Mouse (Mus musculus): ENCODE measurements around the gene Zfp428. TPM values are rescaled to one million over a fixed set of nuclear protein-coding genes. Genes with fewer than 3 reads are reported as not detected.

Gene Zfp428
- total and polyA plus RNA-seq, 2 experiments: 1.4 to 2.3 TPM

- H3K79me2 ChIP-seq (ENCODE audit: control insufficient read depth, insufficient read depth, low read length): peaks cover 8% of the 10 kb centered on the region; the same call in 1 of the 2 replicates
- H3K9ac ChIP-seq (ENCODE audit: low read depth, low read length): peak within 1 kb of the TSS; percentile 92
- WGBS: 45% methylated on average over 13 of the region's 13 CpGs
- DNase-seq (ENCODE audit: extremely low read depth, low read depth, low spot score): no peak
- H3K27me3 ChIP-seq (ENCODE audit: control insufficient read depth, insufficient read depth, low read length): no peaks in the 10 kb centered on the region
- peaks cover 11% of the 10 kb centered on the region for H3K4me1 ChIP-seq (ENCODE audit: control insufficient read depth, insufficient read depth, low read length)
- no peak for TF ChIP-seq CTCF (IDR thresholded peaks at IDR 0.05; ENCODE audit: low read depth, low read length)
- no peak for TF ChIP-seq POLR2A (IDR thresholded peaks at IDR 0.05; ENCODE audit: extremely low read depth, insufficient read depth, low read length)
- H3K36me3 ChIP-seq (ENCODE audit: control insufficient read depth, insufficient read depth, low read length): no peaks in the 10 kb centered on the region
- H3K27ac ChIP-seq (replicated peaks; ENCODE audit: insufficient read depth, low read depth, low read length): peak within 1 kb of the TSS; percentile 47
- H3K4me3 ChIP-seq (ENCODE audit: insufficient read depth, low read depth, low read length): peak within 1 kb of the TSS; percentile 93
Observed at GRCm38 (mm10) chr7:24546068-24546614, 39.3 kb downstream of the Zfp428 start, which contains the start of the genes Pinlyp and Xrcc1. Pinlyp (minus strand) TSS chr7:24546118. Xrcc1 (plus strand) TSS chr7:24546289.

GRCm38 (mm10) chr7:24546634-24547389, 40.0 kb downstream of the Zfp428 start:
- TF ChIP-seq POLR2A (IDR thresholded peaks at IDR 0.05; ENCODE audit: extremely low read depth, insufficient read depth, low read length): 0 out of 2 replicates have a peak, but pooled peaks have one; percentile 13
- TF ChIP-seq CTCF (IDR thresholded peaks at IDR 0.05; ENCODE audit: low read depth, low read length): no peak
- peak; percentile 98 for DNase-seq (ENCODE audit: extremely low read depth, low read depth, low spot score)
- H3K4me1 ChIP-seq (ENCODE audit: control insufficient read depth, insufficient read depth, low read length): peaks cover 18% of the 10 kb centered on the region
- H3K27ac ChIP-seq (replicated peaks; ENCODE audit: insufficient read depth, low read depth, low read length): peak overlapping the region; percentile 47
- H3K79me2 ChIP-seq (ENCODE audit: control insufficient read depth, insufficient read depth, low read length): peaks cover 8% of the 10 kb centered on the region; the same call in 1 of the 2 replicates
- no peaks in the 10 kb centered on the region for H3K36me3 ChIP-seq (ENCODE audit: control insufficient read depth, insufficient read depth, low read length)
- H3K4me3 ChIP-seq (ENCODE audit: insufficient read depth, low read depth, low read length): peak overlapping the region; percentile 93
- peak overlapping the region; percentile 92 for H3K9ac ChIP-seq (ENCODE audit: low read depth, low read length)
- WGBS: 1% methylated on average over 57 of the region's 57 CpGs
- no peaks in the 10 kb centered on the region for H3K27me3 ChIP-seq (ENCODE audit: control insufficient read depth, insufficient read depth, low read length)

- H3K9ac ChIP-seq (ENCODE audit: low read depth, low read length): peak overlapping the region; percentile 92
- peak overlapping the region; percentile 93 for H3K4me3 ChIP-seq (ENCODE audit: insufficient read depth, low read depth, low read length)
- WGBS: 33% methylated on average over 13 of the region's 13 CpGs
- H3K27ac ChIP-seq (replicated peaks; ENCODE audit: insufficient read depth, low read depth, low read length): no peak overlapping the region
- H3K4me1 ChIP-seq (ENCODE audit: control insufficient read depth, insufficient read depth, low read length): peaks cover 22% of the 10 kb centered on the region
- DNase-seq (ENCODE audit: extremely low read depth, low read depth, low spot score): no peak
- no peaks in the 10 kb centered on the region for H3K36me3 ChIP-seq (ENCODE audit: control insufficient read depth, insufficient read depth, low read length)
- TF ChIP-seq POLR2A (IDR thresholded peaks at IDR 0.05; ENCODE audit: extremely low read depth, insufficient read depth, low read length) (no peak), CTCF (IDR thresholded peaks at IDR 0.05; ENCODE audit: low read depth, low read length) (no peak)
- H3K27me3 ChIP-seq (ENCODE audit: control insufficient read depth, insufficient read depth, low read length): no peaks in the 10 kb centered on the region
- H3K79me2 ChIP-seq (ENCODE audit: control insufficient read depth, insufficient read depth, low read length): peaks cover 8% of the 10 kb centered on the region; the same call in 1 of the 2 replicates
Observed at GRCm38 (mm10) chr7:24547534-24548036, 40.8 kb downstream of the Zfp428 start.

- Histone ChIP-seq H3K4me1 (ENCODE audit: control insufficient read depth, insufficient read depth, low read length) (peaks cover 21% of the 10 kb centered on the region), H3K79me2 (ENCODE audit: control insufficient read depth, insufficient read depth, low read length) (peaks cover 6% of the 10 kb centered on the region; the same call in 1 of the 2 replicates), H3K9ac (ENCODE audit: low read depth, low read length) (peak overlapping the region; percentile 3; the same call in 1 of the 2 replicates), H3K4me3 (ENCODE audit: insufficient read depth, low read depth, low read length) (0 out of 2 replicates have a peak overlapping the region, but pooled peaks have one; percentile 3), H3K36me3 (ENCODE audit: control insufficient read depth, insufficient read depth, low read length) (no peaks in the 10 kb centered on the region), H3K27me3 (ENCODE audit: control insufficient read depth, insufficient read depth, low read length) (no peaks in the 10 kb centered on the region), H3K27ac (replicated peaks; ENCODE audit: insufficient read depth, low read depth, low read length) (peak overlapping the region; percentile 79)
- TF ChIP-seq CTCF (IDR thresholded peaks at IDR 0.05; ENCODE audit: low read depth, low read length) (no peak), POLR2A (IDR thresholded peaks at IDR 0.05; ENCODE audit: extremely low read depth, insufficient read depth, low read length) (no peak)
- DNase-seq (ENCODE audit: extremely low read depth, low read depth, low spot score): peak; percentile 99
- WGBS: 24% methylated on average over 12 of the region's 12 CpGs
Observed at GRCm38 (mm10) chr7:24551985-24552759, 45.4 kb downstream of the Zfp428 start.

GRCm38 (mm10) chr7:24555786-24556185, 49.0 kb downstream of the Zfp428 start:
- H3K4me1 ChIP-seq (ENCODE audit: control insufficient read depth, insufficient read depth, low read length): peaks cover 15% of the 10 kb centered on the region; the same call in 1 of the 2 replicates
- WGBS: 97% methylated on average over 10 of the region's 10 CpGs
- TF ChIP-seq CTCF (IDR thresholded peaks at IDR 0.05; ENCODE audit: low read depth, low read length) (no peak), POLR2A (IDR thresholded peaks at IDR 0.05; ENCODE audit: extremely low read depth, insufficient read depth, low read length) (no peak)
- H3K27me3 ChIP-seq (ENCODE audit: control insufficient read depth, insufficient read depth, low read length): no peaks in the 10 kb centered on the region
- H3K36me3 ChIP-seq (ENCODE audit: control insufficient read depth, insufficient read depth, low read length): no peaks in the 10 kb centered on the region
- no peak overlapping the region for H3K9ac ChIP-seq (ENCODE audit: low read depth, low read length)
- no peaks in the 10 kb centered on the region; the same call in 1 of the 2 replicates for H3K79me2 ChIP-seq (ENCODE audit: control insufficient read depth, insufficient read depth, low read length)
- DNase-seq (ENCODE audit: extremely low read depth, low read depth, low spot score): no peak
- H3K4me3 ChIP-seq (ENCODE audit: insufficient read depth, low read depth, low read length): no peak overlapping the region
- no peak overlapping the region for H3K27ac ChIP-seq (replicated peaks; ENCODE audit: insufficient read depth, low read depth, low read length)
